Mouse (Mus musculus) midbrain, embryonic 16.5 days (tissue): ENCODE data around the gene Dennd2c. TPM values are rescaled to one million over a fixed set of nuclear protein-coding genes. Genes with fewer than 3 reads are reported as not detected.
"Not testable (repeated sequence)": the region's sequence is repeated elsewhere in the genome, so short reads cannot be mapped to it uniquely, and the experiment has no call there.

Experiments used
- ATAC-seq: fragments of 200-750 bp; cut with Nextera tagmentation; 2 replicates; pipeline ENCODE4 v1.8.0; 2017; ENCODE audit warnings: moderate TSS enrichment
- H3K27ac ChIP-seq: fragments of 300-500 bp; sonication (generic); 2 replicates; pipeline ENCODE4 v1.5.1; 2014; ENCODE audit warnings: mild to moderate bottlenecking, low read length, mixed read lengths
- H3K27me3 ChIP-seq: fragments of 300-500 bp; sonication (generic); 2 replicates; pipeline ENCODE4 v1.6.1; 2014; ENCODE audit warnings: low read depth, low read length, mixed read lengths; ENCODE audit not compliant: control insufficient read depth, insufficient read depth
- H3K36me3 ChIP-seq: fragments of 300-500 bp; sonication (generic); 2 replicates; pipeline ENCODE4 v1.6.1; 2014; ENCODE audit warnings: mild to moderate bottlenecking, low read length, moderate library complexity, mixed read lengths; ENCODE audit not compliant: control insufficient read depth, insufficient read depth
- H3K4me1 ChIP-seq: fragments of 300-500 bp; sonication (generic); 2 replicates; pipeline ENCODE4 v1.6.1; 2014; ENCODE audit warnings: mild to moderate bottlenecking, low read length, mixed read lengths; ENCODE audit not compliant: control insufficient read depth, insufficient read depth
- H3K4me2 ChIP-seq: fragments of 300-500 bp; sonication (generic); 2 replicates; pipeline ENCODE4 v1.6.1; 2014; ENCODE audit warnings: mild to moderate bottlenecking, low read length, mixed read lengths
- H3K4me3 ChIP-seq: fragments of 300-500 bp; sonication (generic); 2 replicates; pipeline ENCODE4 v1.5.1; 2014; ENCODE audit warnings: low read depth, mild to moderate bottlenecking, low read length, moderate library complexity, mixed read lengths
- H3K9ac ChIP-seq: fragments of 300-500 bp; sonication (generic); 2 replicates; pipeline ENCODE4 v1.6.1; 2014; ENCODE audit warnings: low read depth, low read length, mixed read lengths
- H3K9me3 ChIP-seq: fragments of 300-500 bp; sonication (generic); replicated peaks from 2 replicates; pipeline ENCODE4 v1.6.1; 2014; ENCODE audit warnings: mild to moderate bottlenecking, low read length, mixed read lengths; ENCODE audit not compliant: control insufficient read depth, poor library complexity, severe bottlenecking
- WGBS: fragments of 180-500 bp; shearing (Covaris S2); extraction: QIAGEN DNeasy Blood & Tissue Kit; methylation state at CpG from one replicate; pipeline ENCODE4 v1.1.7; 2014; 5-methylcytosine and 5-hydroxymethylcytosine counted together
- polyA plus RNA-seq: library from polyadenylated mRNA; unstranded; fragments of >200 nt; fragmentation: Nextera tagmentation; extraction: Ambion mirVana; gene quantifications from 2 replicates; pipeline ENCODE4 v1.2.1, GENCODE M21; 2015

Gene Dennd2c
- polyA plus RNA-seq, 1 experiment from 2014 or later = 1.2 TPM

GRCm38 (mm10) chr3:103211101-103211500 lies 108.7 kb downstream of the Dennd2c start:
- WGBS = 95% methylated on average over 2 of the region's 2 CpGs
- no peaks in the 10 kb centered on the region for H3K27me3 ChIP-seq

GRCm38 (mm10) chr3:103212142-103212541 lies 109.7 kb downstream of the Dennd2c start:
- Histone ChIP-seq H3K9me3 (no peaks in the 10 kb centered on the region), H3K36me3 (no peaks in the 10 kb centered on the region), H3K27me3 (no peaks in the 10 kb centered on the region), H3K9ac (no peak overlapping the region), H3K4me3 (no peak overlapping the region), H3K4me2 (no peak overlapping the region), H3K4me1 (no peaks in the 10 kb centered on the region), H3K27ac (no peak overlapping the region)
- WGBS = 71% methylated on average over 1 of the region's 1 CpGs
- ATAC-seq = no peak

More at GRCm38 (mm10) chr3:103211101-103211500, 108.7 kb downstream of the Dennd2c start:
- Histone ChIP-seq H3K27ac (no peak overlapping the region), H3K9ac (no peak overlapping the region), H3K4me2 (no peak overlapping the region), H3K9me3 (no peaks in the 10 kb centered on the region), H3K4me1 (no peaks in the 10 kb centered on the region), H3K4me3 (no peak overlapping the region), H3K36me3 (no peaks in the 10 kb centered on the region)
- ATAC-seq = no peak

GRCm38 (mm10) chr3:103213537-103213936 lies 111.1 kb downstream of the Dennd2c start:
- Histone ChIP-seq H3K36me3 (no peaks in the 10 kb centered on the region), H3K27ac (no peak overlapping the region), H3K27me3 (no peaks in the 10 kb centered on the region), H3K4me2 (no peak overlapping the region), H3K4me1 (no peaks in the 10 kb centered on the region), H3K9ac (no peak overlapping the region), H3K9me3 (no peaks in the 10 kb centered on the region), H3K4me3 (no peak overlapping the region)
- ATAC-seq = no peak
- 90% methylated on average over 5 of the region's 5 CpGs for WGBS

GRCm38 (mm10) chr3:103214593-103215285 lies 112.3 kb downstream of the Dennd2c start:
- Histone ChIP-seq H3K9me3 (no peaks in the 10 kb centered on the region), H3K27me3 (no peaks in the 10 kb centered on the region), H3K4me3 (no peak overlapping the region), H3K36me3 (no peaks in the 10 kb centered on the region), H3K9ac (no peak overlapping the region), H3K27ac (no peak overlapping the region), H3K4me2 (no peak overlapping the region), H3K4me1 (no peaks in the 10 kb centered on the region)
- 85% methylated on average over 8 of the region's 8 CpGs for WGBS
- no peak for ATAC-seq

GRCm38 (mm10) chr3:103215399-103215798 lies 113.0 kb downstream of the Dennd2c start:
- not testable (repeated sequence) for H3K36me3 ChIP-seq, H3K4me3 ChIP-seq, H3K27ac ChIP-seq, ATAC-seq, H3K9me3 ChIP-seq, H3K9ac ChIP-seq, H3K4me1 ChIP-seq, H3K4me2 ChIP-seq, H3K27me3 ChIP-seq
- WGBS = 95% methylated on average over 8 of the region's 8 CpGs

Other genes starting within 250 kb of the Dennd2c start
- not detected in 2 replicates for gene Sycp1, start 166.5 kb upstream of the Dennd2c start, polyA plus RNA-seq
- gene Nr1h5, start 138.5 kb upstream of the Dennd2c start, polyA plus RNA-seq = 0.19 and 0.30 TPM in 2 replicates
- gene Sike1, start 106.9 kb upstream of the Dennd2c start, polyA plus RNA-seq = 55.9 and 63.1 TPM in 2 replicates
- 358 and 410 TPM in 2 replicates for gene Csde1, start 82.2 kb upstream of the Dennd2c start, polyA plus RNA-seq
- 85.1 and 90.6 TPM in 2 replicates for gene Nras, start 44.3 kb upstream of the Dennd2c start, polyA plus RNA-seq
- 0.20 TPM in 1 of 2 replicates, not detected in the other for gene Ampd1, start 28.6 kb upstream of the Dennd2c start, polyA plus RNA-seq
- gene Bcas2, start 69.1 kb downstream of the Dennd2c start, polyA plus RNA-seq = 243 and 253 TPM in 2 replicates
- gene Trim33, start 176.7 kb downstream of the Dennd2c start, polyA plus RNA-seq = 32.0 and 32.4 TPM in 2 replicates